Mouse (Mus musculus): ENCODE data around the gene Vmn1r160. TPM values are rescaled to one million over a fixed set of nuclear protein-coding genes. Genes with fewer than 3 reads are reported as not detected.

Gene Vmn1r160
- polyA plus RNA-seq (2014; fragmentation: Illumina TruSeq; extraction: RNeasy Lipid Tissue Mini Kit (QIAGEN cat#74804)), result not detected

DNA sequence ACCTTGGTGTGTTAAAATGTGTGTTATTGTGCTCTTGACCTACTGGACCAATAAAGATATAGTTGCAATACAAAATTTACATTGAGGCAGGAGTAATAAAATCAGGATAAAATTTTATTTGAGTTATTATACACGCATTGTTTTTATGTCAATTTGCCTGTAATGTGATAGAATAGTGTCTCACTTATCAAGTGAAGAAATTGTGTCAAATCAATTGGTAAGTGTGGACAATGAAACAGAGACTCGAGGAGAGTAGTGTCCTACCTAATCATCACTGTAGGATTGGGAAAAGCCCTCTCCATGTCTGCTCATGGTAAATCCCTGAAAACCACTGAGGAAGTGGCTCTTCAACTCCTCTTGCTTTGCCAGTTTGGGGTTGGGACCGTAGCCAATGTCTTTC is at the start of gene Vmn1r160:
Gene Vmn1r160, plus strand, starts transcription at position 301 of the 400 bp plus-strand sequence.

DNA sequence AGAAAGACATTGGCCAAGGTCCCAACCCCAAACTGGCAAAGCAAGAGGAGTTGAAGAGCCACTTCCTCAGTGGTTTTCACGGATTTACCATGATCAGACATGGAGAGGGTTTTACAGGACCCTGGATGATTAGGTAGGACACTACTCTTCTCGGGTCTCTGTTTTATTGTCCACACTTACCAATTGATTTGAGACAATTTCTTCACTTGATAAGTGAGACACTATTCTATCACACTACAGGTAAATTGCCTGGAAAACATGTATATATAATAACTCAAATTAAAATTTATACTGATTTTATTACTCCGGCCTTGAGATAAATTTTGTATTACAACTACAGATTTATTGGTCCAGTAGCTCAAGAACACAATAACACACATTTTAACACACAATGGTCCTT is 27.5 kb upstream of the Vmn1r160 start, which contains the start of gene Vmn1r159:
Gene Vmn1r159, minus strand, starts transcription at position 101 of the 400 bp plus-strand sequence.

Other genes starting within 250 kb of the Vmn1r160 start
- gene Vmn1r155, start 213.2 kb upstream of the Vmn1r160 start, polyA plus RNA-seq (2014; fragmentation: Illumina TruSeq; extraction: RNeasy Lipid Tissue Mini Kit (QIAGEN cat#74804)), result not detected
- not detected for gene Gm8693, start 178.9 kb upstream of the Vmn1r160 start, polyA plus RNA-seq (2014; fragmentation: Illumina TruSeq; extraction: RNeasy Lipid Tissue Mini Kit (QIAGEN cat#74804))
- 0.63 TPM for gene Gm4567, start 151.5 kb upstream of the Vmn1r160 start, polyA plus RNA-seq (2014; fragmentation: Illumina TruSeq; extraction: RNeasy Lipid Tissue Mini Kit (QIAGEN cat#74804))
- gene Vmn1r157, start 109.5 kb upstream of the Vmn1r160 start, polyA plus RNA-seq (2014; fragmentation: Illumina TruSeq; extraction: RNeasy Lipid Tissue Mini Kit (QIAGEN cat#74804)), result not detected
- gene Vmn1r158, start 80.4 kb upstream of the Vmn1r160 start, polyA plus RNA-seq (2014; fragmentation: Illumina TruSeq; extraction: RNeasy Lipid Tissue Mini Kit (QIAGEN cat#74804)), result not detected
- not detected for gene Vmn1r159, start 27.6 kb upstream of the Vmn1r160 start, polyA plus RNA-seq (2014; fragmentation: Illumina TruSeq; extraction: RNeasy Lipid Tissue Mini Kit (QIAGEN cat#74804))
- gene Gm4214, start 113.4 kb downstream of the Vmn1r160 start, polyA plus RNA-seq (2014; fragmentation: Illumina TruSeq; extraction: RNeasy Lipid Tissue Mini Kit (QIAGEN cat#74804)), result not detected
- gene Gm4216, start 148.7 kb downstream of the Vmn1r160 start, polyA plus RNA-seq (2014; fragmentation: Illumina TruSeq; extraction: RNeasy Lipid Tissue Mini Kit (QIAGEN cat#74804)), result not detected
- not detected for gene Vmn1r163, start 184.3 kb downstream of the Vmn1r160 start, polyA plus RNA-seq (2014; fragmentation: Illumina TruSeq; extraction: RNeasy Lipid Tissue Mini Kit (QIAGEN cat#74804))
- not detected for gene Gm8720, start 196.2 kb downstream of the Vmn1r160 start, polyA plus RNA-seq (2014; fragmentation: Illumina TruSeq; extraction: RNeasy Lipid Tissue Mini Kit (QIAGEN cat#74804))